Mouse (Mus musculus): ENCODE measurements around the gene Senp6. TPM values are rescaled to one million over a fixed set of nuclear protein-coding genes. Genes with fewer than 3 reads are reported as not detected.

The Senp6 gene
- polyA plus RNA-seq, 1 experiment: 128 TPM

DNA sequence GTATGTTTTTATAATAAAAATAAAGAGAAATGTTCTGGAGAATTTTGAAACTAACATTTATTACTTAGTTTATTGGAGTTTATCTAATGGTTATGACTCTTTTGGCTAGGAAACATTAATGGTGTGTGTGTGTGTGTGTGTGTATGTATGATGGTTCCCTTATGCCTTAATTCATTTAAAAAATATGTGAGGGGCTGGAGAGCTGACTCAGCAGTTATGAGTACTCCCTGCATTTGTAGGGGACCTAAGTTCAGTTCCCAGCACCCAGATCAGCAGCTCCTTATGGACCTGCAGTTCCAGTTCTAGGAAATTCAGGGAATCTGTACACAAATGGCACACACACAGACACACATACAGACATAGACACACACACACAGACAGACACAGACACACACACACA is 104.5 kb downstream of the Senp6 start:
- Histone ChIP-seq H3K27ac (ENCODE audit: insufficient read depth, low read length) (no peak overlapping the region), H3K4me1 (ENCODE audit: control insufficient read depth, insufficient read depth, low read length) (no peaks in the 10 kb centered on the region), H3K9me3 (replicated peaks; ENCODE audit: control insufficient read depth, insufficient read depth, low read length, poor library complexity, severe bottlenecking) (no peaks in the 10 kb centered on the region), H3K4me3 (ENCODE audit: low read depth, low read length) (no peak overlapping the region), H3K36me3 (ENCODE audit: control insufficient read depth, insufficient read depth, low read length, poor library complexity, severe bottlenecking) (no peaks in the 10 kb centered on the region), H3K9ac (ENCODE audit: low read depth, poor library complexity, severe bottlenecking) (no peak overlapping the region), H3K27me3 (ENCODE audit: control insufficient read depth, insufficient read depth, low read length, poor library complexity, severe bottlenecking) (no peaks in the 10 kb centered on the region)
- no peak for TF ChIP-seq POLR2A (IDR thresholded peaks at IDR 0.05; ENCODE audit: insufficient read depth, low read length)
- TF ChIP-seq EP300 (IDR thresholded peaks at IDR 0.05; ENCODE audit: insufficient read depth, low read depth, low read length): no peak
- no peak for TF ChIP-seq CTCF (IDR thresholded peaks at IDR 0.05; ENCODE audit: low read depth, low read length)

DNA sequence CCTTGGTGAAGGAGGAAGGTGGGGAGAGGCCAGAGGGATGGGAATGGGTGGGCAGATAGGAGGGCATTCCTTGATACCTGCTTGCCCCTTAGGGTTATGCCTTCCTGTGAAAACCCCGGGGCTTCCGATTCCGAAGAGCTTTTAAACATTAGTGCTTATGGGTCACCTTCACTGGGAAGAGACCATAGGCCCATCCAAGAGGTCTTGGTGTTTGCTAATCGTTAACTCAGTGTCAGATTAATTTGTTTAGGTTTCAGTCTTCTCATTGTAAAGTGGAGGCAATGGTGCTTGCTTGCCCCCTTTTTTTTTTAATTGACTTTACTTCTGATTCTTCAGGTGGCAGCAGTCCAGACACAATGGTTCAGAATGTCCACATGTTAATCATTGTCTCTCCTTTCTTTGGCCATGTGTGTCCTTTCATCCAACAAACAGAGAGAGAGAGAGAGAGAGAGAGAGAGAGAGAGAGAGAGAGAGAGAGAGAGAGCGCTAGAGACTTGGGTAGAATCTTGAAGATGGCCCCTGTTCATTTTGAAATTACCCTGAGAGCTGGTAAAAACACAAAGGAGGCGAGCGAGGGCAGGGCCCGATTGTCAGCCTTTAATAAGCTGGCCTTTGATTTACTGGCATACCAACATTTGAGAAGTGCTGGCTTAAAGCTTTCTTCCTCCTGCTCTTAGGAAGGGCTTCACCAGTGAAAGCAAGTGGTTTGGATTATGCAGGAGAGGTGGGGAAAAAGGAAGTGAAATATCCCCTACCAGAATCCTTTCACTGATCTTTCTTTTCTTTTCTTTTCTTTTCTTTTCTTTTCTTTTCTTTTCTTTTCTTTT is 105.9 kb downstream of the Senp6 start:
- H3K9me3 ChIP-seq (replicated peaks; ENCODE audit: control insufficient read depth, insufficient read depth, low read length, poor library complexity, severe bottlenecking): no peaks in the 10 kb centered on the region
- no peaks in the 10 kb centered on the region for H3K27me3 ChIP-seq (ENCODE audit: control insufficient read depth, insufficient read depth, low read length, poor library complexity, severe bottlenecking)
- no peaks in the 10 kb centered on the region for H3K36me3 ChIP-seq (ENCODE audit: control insufficient read depth, insufficient read depth, low read length, poor library complexity, severe bottlenecking)
- no peak overlapping the region for H3K4me3 ChIP-seq (ENCODE audit: low read depth, low read length)
- no peak overlapping the region for H3K27ac ChIP-seq (ENCODE audit: insufficient read depth, low read length)
- H3K4me1 ChIP-seq (ENCODE audit: control insufficient read depth, insufficient read depth, low read length): no peaks in the 10 kb centered on the region
- TF ChIP-seq POLR2A (IDR thresholded peaks at IDR 0.05; ENCODE audit: insufficient read depth, low read length) (no peak), CTCF (IDR thresholded peaks at IDR 0.05; ENCODE audit: low read depth, low read length) (no peak), EP300 (IDR thresholded peaks at IDR 0.05; ENCODE audit: insufficient read depth, low read depth, low read length) (no peak)
- H3K9ac ChIP-seq (ENCODE audit: low read depth, poor library complexity, severe bottlenecking): no peak overlapping the region

DNA sequence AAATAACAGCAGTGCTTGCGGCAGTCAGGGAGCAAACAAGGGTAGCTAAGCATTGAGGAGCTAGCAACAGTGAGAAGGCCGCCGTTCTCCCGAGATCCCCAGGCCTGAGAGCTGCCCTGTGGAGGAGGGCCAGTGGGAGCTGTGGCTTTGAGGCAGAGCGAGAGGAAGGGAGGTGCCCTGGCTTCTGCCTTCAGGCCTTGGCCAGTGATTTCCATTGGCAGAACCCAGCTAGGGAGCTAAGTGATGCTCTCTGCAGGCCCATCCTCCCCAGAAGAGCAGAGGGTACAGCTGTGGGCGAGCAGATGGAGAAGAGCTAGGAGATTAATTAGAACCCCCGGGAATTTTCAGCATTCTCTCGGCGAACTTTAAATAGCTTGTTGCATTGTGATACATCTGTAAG is 106.9 kb downstream of the Senp6 start:
- Histone ChIP-seq H3K9ac (ENCODE audit: low read depth, poor library complexity, severe bottlenecking) (no peak overlapping the region), H3K9me3 (replicated peaks; ENCODE audit: control insufficient read depth, insufficient read depth, low read length, poor library complexity, severe bottlenecking) (no peaks in the 10 kb centered on the region), H3K36me3 (ENCODE audit: control insufficient read depth, insufficient read depth, low read length, poor library complexity, severe bottlenecking) (no peaks in the 10 kb centered on the region), H3K27me3 (ENCODE audit: control insufficient read depth, insufficient read depth, low read length, poor library complexity, severe bottlenecking) (no peaks in the 10 kb centered on the region), H3K27ac (ENCODE audit: insufficient read depth, low read length) (no peak overlapping the region), H3K4me1 (ENCODE audit: control insufficient read depth, insufficient read depth, low read length) (no peaks in the 10 kb centered on the region), H3K4me3 (ENCODE audit: low read depth, low read length) (no peak overlapping the region)
- no peak for TF ChIP-seq CTCF (IDR thresholded peaks at IDR 0.05; ENCODE audit: low read depth, low read length)
- no peak for TF ChIP-seq EP300 (IDR thresholded peaks at IDR 0.05; ENCODE audit: insufficient read depth, low read depth, low read length)
- TF ChIP-seq POLR2A (IDR thresholded peaks at IDR 0.05; ENCODE audit: insufficient read depth, low read length): no peak

DNA sequence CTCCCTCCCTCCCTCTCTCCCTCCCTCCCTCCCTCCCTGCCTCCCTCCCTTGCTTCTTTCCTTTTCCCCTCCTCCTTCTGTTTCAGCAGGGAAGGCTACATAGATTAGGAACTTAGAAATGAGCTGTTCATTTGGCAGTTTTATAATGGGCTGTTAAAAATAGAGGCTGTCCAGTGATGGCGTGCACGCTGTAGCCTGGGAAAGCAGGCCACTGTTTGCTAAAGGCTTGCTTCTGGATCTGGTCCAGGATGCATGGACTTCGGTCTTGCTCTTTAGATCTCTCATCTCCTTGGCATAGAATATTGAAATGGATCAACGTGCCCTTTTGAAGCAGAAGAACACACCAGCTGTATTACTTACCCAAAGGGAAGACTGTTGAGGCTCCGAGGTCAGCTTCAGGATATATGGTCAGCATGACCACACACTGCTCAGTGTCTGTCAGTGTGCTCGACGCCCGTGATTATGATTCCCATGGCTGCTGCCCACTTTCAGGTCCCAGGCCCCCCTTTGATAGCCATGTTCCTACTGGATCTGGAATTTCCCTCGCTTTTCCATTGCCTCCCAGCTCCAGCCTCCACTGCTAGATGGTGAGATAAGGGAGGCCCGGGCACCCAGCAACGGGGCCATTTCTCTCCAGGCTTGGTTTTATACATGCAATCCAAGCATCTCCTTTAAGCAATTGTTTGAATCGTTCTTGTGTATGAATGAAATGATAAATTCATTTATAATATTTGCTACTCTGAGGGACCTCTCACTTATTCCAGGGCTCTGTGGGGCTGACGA is 110.2 kb downstream of the Senp6 start:
- Histone ChIP-seq H3K9me3 (replicated peaks; ENCODE audit: control insufficient read depth, insufficient read depth, low read length, poor library complexity, severe bottlenecking) (no peaks in the 10 kb centered on the region), H3K9ac (ENCODE audit: low read depth, poor library complexity, severe bottlenecking) (no peak overlapping the region), H3K36me3 (ENCODE audit: control insufficient read depth, insufficient read depth, low read length, poor library complexity, severe bottlenecking) (no peaks in the 10 kb centered on the region), H3K27me3 (ENCODE audit: control insufficient read depth, insufficient read depth, low read length, poor library complexity, severe bottlenecking) (no peaks in the 10 kb centered on the region), H3K4me1 (ENCODE audit: control insufficient read depth, insufficient read depth, low read length) (no peaks in the 10 kb centered on the region), H3K27ac (ENCODE audit: insufficient read depth, low read length) (no peak overlapping the region), H3K4me3 (ENCODE audit: low read depth, low read length) (no peak overlapping the region)
- no peak for TF ChIP-seq EP300 (IDR thresholded peaks at IDR 0.05; ENCODE audit: insufficient read depth, low read depth, low read length)
- no peak for TF ChIP-seq POLR2A (IDR thresholded peaks at IDR 0.05; ENCODE audit: insufficient read depth, low read length)
- no peak for TF ChIP-seq CTCF (IDR thresholded peaks at IDR 0.05; ENCODE audit: low read depth, low read length)

DNA sequence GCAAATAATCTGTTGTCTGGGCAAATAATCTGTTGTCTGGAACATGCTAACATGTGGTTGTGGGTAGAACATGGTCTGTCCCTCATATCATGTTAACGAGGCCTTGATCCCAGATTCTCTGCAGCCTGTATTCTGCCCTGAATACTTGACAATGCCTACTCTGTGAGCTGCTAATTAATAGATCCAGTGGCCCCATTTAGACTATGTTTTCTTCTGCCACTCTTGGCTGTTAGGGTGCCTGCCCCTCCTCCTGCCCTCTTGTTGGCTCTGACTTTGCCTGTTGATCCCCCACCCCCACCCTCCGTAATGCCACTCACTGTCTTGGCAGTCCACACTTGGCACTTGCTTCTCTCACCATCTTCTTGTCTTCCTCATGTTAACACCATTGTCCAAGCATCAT is 112.0 kb downstream of the Senp6 start:
- Histone ChIP-seq H3K4me3 (ENCODE audit: low read depth, low read length) (no peak overlapping the region), H3K4me1 (ENCODE audit: control insufficient read depth, insufficient read depth, low read length) (no peaks in the 10 kb centered on the region), H3K9ac (ENCODE audit: low read depth, poor library complexity, severe bottlenecking) (no peak overlapping the region), H3K27me3 (ENCODE audit: control insufficient read depth, insufficient read depth, low read length, poor library complexity, severe bottlenecking) (no peaks in the 10 kb centered on the region), H3K27ac (ENCODE audit: insufficient read depth, low read length) (no peak overlapping the region), H3K36me3 (ENCODE audit: control insufficient read depth, insufficient read depth, low read length, poor library complexity, severe bottlenecking) (no peaks in the 10 kb centered on the region), H3K9me3 (replicated peaks; ENCODE audit: control insufficient read depth, insufficient read depth, low read length, poor library complexity, severe bottlenecking) (no peaks in the 10 kb centered on the region)
- TF ChIP-seq CTCF (IDR thresholded peaks at IDR 0.05; ENCODE audit: low read depth, low read length) (no peak), POLR2A (IDR thresholded peaks at IDR 0.05; ENCODE audit: insufficient read depth, low read length) (no peak), EP300 (IDR thresholded peaks at IDR 0.05; ENCODE audit: insufficient read depth, low read depth, low read length) (no peak)

DNA sequence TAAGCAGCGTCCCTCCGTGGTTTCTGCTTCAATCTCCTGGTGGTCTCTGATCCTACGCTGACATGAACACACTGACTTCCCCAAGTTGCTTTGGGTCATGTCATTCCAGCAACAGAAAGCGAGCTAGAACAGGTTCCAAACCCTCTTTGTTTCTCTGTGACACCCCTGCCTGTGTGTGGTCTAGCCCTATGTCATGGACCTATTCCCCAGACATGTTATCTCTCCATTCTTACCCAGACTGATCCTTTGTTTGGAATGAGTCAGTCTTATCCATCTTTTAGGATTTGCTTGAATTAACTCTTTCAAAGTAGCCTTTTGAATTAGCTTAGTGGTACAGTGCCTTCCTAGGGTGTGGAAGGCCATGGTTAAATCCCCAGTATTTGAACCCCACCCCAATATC is 113.0 kb downstream of the Senp6 start:
- H3K9me3 ChIP-seq (replicated peaks; ENCODE audit: control insufficient read depth, insufficient read depth, low read length, poor library complexity, severe bottlenecking): no peaks in the 10 kb centered on the region
- H3K4me3 ChIP-seq (ENCODE audit: low read depth, low read length): no peak overlapping the region
- H3K27me3 ChIP-seq (ENCODE audit: control insufficient read depth, insufficient read depth, low read length, poor library complexity, severe bottlenecking): no peaks in the 10 kb centered on the region
- H3K36me3 ChIP-seq (ENCODE audit: control insufficient read depth, insufficient read depth, low read length, poor library complexity, severe bottlenecking): no peaks in the 10 kb centered on the region
- no peak overlapping the region for H3K27ac ChIP-seq (ENCODE audit: insufficient read depth, low read length)
- H3K4me1 ChIP-seq (ENCODE audit: control insufficient read depth, insufficient read depth, low read length): no peaks in the 10 kb centered on the region
- TF ChIP-seq CTCF (IDR thresholded peaks at IDR 0.05; ENCODE audit: low read depth, low read length) (no peak), POLR2A (IDR thresholded peaks at IDR 0.05; ENCODE audit: insufficient read depth, low read length) (no peak), EP300 (IDR thresholded peaks at IDR 0.05; ENCODE audit: insufficient read depth, low read depth, low read length) (no peak)
- no peak overlapping the region for H3K9ac ChIP-seq (ENCODE audit: low read depth, poor library complexity, severe bottlenecking)
